In genomic region chr6:22122693-22123092, GRCm38 (mm10) we compare ENCODE assay signal across 15 mouse cellular contexts.
"Had no signal": no experiment of that assay in that cellular context is flagged by ENCODE, and none has a peak within 500 bp of the region (broad histone marks: within the 10 kb centered on the region; RNA-seq: fewer than 3 reads in every experiment).

No protein-coding gene starts in this region.

- H3K9ac ChIP-seq: heart, embryonic 13.5 days; heart, embryonic 15.5 days; hindbrain, embryonic 13.5 days; hindbrain, embryonic 15.5 days; kidney, embryonic 15.5 days; limb, embryonic 13.5 days; limb, embryonic 15.5 days; liver, embryonic 12.5 days had no signal

- H3K4me2 ChIP-seq: heart, embryonic 11.5 days; heart, embryonic 13.5 days; heart, embryonic 15.5 days; hindbrain, embryonic 13.5 days; kidney, embryonic 15.5 days; limb, embryonic 13.5 days; limb, embryonic 15.5 days; liver, embryonic 12.5 days had no signal

- H3K36me3 ChIP-seq: heart, embryonic 13.5 days; heart, embryonic 15.5 days; hindbrain, embryonic 13.5 days; hindbrain, embryonic 15.5 days; liver, embryonic 12.5 days had no signal

- H3K9me3 ChIP-seq: heart, embryonic 13.5 days; heart, embryonic 15.5 days; hindbrain, embryonic 13.5 days; hindbrain, embryonic 15.5 days; kidney, embryonic 15.5 days; limb, embryonic 13.5 days; limb, embryonic 15.5 days; liver, embryonic 12.5 days had no signal

- H3K27me3 ChIP-seq: heart, embryonic 13.5 days; heart, embryonic 15.5 days; hindbrain, embryonic 13.5 days; hindbrain, embryonic 15.5 days; kidney, embryonic 15.5 days; limb, embryonic 13.5 days; limb, embryonic 15.5 days; liver, embryonic 12.5 days had no signal

- H3K4me1 ChIP-seq: heart, embryonic 13.5 days; heart, embryonic 15.5 days; hindbrain, embryonic 13.5 days; hindbrain, embryonic 15.5 days; kidney, embryonic 15.5 days; limb, embryonic 15.5 days; liver, embryonic 12.5 days had no signal

- H3K27ac ChIP-seq: heart, adult 2 months; heart, embryonic 13.5 days; heart, embryonic 15.5 days; hindbrain, embryonic 13.5 days; hindbrain, embryonic 15.5 days; hindbrain, postnatal 0 days; kidney, embryonic 15.5 days; kidney, postnatal 0 days; limb, embryonic 13.5 days; limb, embryonic 15.5 days; liver, embryonic 12.5 days had no signal

- ATAC-seq: intestine, embryonic 16.5 days; liver, embryonic 12.5 days had no signal

- H3K4me3 ChIP-seq: heart, adult 2 months; heart, embryonic 13.5 days; heart, embryonic 15.5 days; hindbrain, embryonic 13.5 days; hindbrain, embryonic 15.5 days; kidney, embryonic 15.5 days; limb, embryonic 13.5 days; limb, embryonic 15.5 days; liver, embryonic 12.5 days had no signal

- DNase-seq: gastrocnemius, postnatal 14 days; gastrocnemius, postnatal 36 days had no signal
